Mouse (Mus musculus) right cerebral cortex, postnatal 25 days (tissue): Measurements from ENCODE around the gene D930020B18Rik.

Source experiments
- DNase-seq: peaks from one replicate; pipeline ENCODE4 v3.0.0; 2022

The D930020B18Rik gene

DNA sequence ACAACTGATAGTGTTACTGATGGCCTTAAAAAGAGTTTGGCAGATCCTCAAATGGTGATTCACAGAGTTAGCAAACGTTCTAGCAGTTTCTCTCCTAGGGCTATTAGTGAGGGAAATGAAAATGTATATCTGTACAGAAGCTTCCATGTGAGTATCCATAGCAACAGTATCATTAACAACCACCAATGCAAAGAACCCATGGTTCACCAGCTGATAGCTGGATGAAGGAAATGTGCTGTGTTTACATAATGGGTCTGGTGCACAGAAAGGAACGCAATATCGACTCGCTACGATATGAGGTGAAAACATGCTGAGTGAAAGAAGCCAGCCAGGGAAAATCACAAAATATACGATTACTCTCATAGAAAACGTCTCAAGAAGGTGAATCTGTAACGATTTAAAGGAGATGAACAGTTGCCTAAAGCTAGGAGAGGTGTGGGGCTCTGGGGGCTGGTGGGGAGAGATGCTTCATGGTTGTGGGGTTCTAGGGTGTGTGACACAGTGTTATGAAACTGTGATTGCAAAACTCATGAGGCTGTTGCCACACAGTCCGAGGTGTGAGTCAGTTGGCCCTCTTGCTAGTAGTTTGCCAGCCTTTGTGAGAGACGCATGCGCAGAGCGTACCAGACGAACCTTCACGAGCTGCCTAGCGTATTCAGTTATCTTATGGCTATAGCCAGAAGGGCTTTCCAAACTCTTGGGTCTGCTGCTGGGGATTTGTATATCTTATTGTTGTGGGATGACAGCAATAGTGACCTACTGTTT, 64.2 kb downstream of the D930020B18Rik start:
- no peak for DNase-seq

- no peak for DNase-seq
These were observed 75.5 kb downstream of the D930020B18Rik start for GRCm38 (mm10) chr10:121716862-121717261.

- no peak for DNase-seq
These were observed 77.7 kb downstream of the D930020B18Rik start for GRCm38 (mm10) chr10:121718896-121719585.

DNA sequence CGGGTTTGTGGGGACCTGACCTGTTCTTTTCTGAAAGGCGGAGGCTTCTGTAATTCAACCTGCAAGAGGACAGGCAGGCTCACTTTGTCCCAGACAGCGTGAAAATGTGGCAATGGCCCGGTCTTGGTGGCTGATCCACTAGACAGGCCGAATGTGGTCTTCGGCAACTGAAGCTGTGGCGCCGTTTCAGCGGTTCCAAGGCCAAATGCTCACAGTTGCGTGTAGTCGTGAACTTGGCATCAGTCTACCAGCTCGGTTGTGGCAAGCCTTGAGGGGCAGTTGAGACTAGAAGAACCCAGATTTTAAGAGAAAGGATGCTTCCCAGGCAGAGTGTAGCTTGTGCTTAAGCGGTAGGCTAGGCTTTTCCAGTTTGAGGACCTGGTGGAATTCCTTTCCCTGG, 79.3 kb downstream of the D930020B18Rik start:
- DNase-seq, result no peak

GRCm38 (mm10) chr10:121726505-121726904, 85.1 kb downstream of the D930020B18Rik start:
- no peak for DNase-seq

DNA sequence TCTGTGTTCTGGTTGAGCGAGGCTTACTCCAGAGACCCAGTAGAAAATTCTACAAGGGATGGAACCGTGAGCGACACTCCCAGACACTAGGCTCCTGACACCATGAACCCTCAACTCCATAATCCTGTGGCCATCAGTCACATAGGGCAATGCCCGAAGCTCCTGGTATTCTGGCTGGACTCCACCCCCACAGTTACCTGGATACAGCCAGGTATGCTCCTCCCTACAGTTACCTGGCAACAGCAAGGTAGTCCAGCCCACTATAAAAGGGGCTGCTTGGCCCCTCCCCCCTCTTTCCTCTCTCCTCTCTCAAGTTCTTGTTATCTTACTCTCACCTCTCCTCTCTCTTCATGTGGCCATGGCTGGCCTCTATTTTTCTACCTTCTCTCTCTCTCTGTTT, 85.8 kb downstream of the D930020B18Rik start:
- DNase-seq, result no peak

- DNase-seq, result no peak
These were observed 86.8 kb downstream of the D930020B18Rik start for GRCm38 (mm10) chr10:121728226-121728625.

- no peak for DNase-seq
These were observed 89.8 kb downstream of the D930020B18Rik start for GRCm38 (mm10) chr10:121731048-121731725.

DNA sequence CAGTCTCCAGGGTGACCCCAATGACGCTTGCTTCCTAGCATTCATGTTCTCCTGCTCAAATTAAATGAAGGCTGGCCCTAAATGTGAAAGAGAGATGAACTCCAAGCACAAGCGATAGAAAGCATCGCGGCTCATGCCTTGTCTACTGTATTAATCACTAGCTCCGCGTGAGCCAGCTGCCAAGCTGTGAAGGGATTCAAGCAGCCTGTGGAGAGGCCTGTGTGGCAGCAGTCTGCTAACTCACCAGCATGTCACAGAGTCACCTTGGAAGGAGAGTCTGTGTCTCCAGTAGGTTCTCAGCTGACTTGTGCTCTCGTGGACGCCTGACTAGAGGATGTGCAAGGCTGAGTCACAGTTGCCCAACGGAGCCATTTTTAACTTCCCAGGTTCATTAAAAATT, 91.2 kb downstream of the D930020B18Rik start:
- no peak for DNase-seq

DNA sequence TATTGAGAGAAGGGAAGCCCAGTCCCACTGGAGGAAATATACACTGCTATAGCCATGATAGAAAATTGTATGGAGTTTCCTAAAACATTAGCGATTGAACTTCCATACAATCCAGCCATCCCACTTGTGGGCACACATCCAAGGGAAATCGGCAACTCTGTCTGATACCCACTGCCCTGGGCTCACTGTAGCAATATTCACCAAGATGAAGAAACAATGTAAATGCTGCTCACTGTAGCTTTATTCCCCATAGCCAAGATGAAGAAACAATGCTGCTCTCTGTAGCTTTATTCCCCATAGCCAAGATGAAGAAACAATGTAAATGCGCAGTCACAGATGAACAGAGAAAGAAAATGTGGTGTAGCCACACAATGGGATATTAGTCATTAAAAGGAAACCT, 95.9 kb downstream of the D930020B18Rik start:
- no peak for DNase-seq

DNA sequence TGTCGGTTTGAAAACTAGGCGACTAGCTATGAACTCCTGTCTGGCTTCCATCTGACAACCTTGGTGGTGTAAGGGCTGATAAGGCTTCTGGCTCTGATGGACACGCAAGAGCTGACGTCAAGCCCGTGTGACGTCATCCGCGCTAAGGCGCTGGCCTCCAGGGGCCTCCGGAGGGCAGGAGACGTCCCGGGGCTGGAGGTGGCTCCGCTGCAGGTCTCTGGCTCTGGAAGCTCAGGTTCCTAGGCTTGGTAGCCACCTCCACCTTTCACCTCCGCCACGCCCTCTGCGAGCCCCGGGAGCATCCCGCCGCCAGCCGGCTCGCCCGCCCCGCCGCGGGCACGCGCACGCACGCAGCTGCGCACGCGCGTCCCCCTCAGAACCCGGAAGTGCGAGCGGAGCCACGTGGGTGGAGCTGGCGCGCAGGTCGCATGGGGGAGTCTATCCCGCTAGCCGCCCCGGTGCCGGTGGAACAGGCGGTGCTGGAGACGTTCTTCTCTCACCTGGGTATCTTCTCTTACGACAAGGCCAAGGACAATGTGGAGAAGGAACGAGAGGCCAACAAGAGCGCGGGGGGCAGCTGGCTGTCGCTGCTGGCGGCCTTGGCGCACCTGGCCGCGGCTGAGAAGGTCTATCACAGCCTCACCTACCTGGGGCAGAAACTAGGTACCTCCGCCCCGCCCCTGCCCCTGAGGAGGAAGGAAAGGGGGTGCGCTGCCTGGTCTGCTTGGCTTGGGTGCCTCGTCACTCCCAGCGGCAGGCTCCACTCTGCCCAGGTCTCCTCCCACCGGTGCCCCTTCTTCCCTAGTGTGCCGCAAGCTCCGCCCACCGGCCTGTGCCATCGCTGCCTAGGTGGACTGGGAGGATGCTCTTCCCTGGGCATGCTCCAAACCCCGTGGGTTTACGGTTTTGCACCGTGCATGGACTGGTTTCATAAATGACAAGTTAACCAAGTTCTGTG, 98.4 kb downstream of the D930020B18Rik start, which contains the start of gene BC048403:
TSS of gene BC048403 (plus strand) at position 390 of the 958 bp plus-strand sequence.
- peak; percentile 90 for DNase-seq

DNA sequence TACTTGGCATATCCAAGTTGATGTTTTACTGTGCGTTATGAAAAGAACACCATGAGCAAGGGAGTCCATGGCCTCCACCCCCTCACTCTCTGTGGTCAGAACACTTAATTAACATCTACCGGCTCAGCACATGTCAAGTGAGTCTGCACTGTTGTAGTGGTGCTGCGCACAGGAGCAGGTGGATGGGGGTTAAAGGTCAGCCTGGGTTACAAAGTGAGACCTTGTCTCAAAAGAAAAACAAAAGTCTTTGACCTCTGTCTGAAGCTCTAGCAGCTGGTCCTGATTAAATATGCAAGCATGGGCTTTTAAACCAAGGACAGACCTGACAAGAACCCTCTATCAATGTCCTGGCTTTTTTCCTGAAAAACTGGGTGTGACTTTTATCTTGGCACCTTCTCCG, 100.9 kb downstream of the D930020B18Rik start:
- no peak for DNase-seq
